ENCODE assay signal across 8 mouse cellular contexts in the genomic region with DNA sequence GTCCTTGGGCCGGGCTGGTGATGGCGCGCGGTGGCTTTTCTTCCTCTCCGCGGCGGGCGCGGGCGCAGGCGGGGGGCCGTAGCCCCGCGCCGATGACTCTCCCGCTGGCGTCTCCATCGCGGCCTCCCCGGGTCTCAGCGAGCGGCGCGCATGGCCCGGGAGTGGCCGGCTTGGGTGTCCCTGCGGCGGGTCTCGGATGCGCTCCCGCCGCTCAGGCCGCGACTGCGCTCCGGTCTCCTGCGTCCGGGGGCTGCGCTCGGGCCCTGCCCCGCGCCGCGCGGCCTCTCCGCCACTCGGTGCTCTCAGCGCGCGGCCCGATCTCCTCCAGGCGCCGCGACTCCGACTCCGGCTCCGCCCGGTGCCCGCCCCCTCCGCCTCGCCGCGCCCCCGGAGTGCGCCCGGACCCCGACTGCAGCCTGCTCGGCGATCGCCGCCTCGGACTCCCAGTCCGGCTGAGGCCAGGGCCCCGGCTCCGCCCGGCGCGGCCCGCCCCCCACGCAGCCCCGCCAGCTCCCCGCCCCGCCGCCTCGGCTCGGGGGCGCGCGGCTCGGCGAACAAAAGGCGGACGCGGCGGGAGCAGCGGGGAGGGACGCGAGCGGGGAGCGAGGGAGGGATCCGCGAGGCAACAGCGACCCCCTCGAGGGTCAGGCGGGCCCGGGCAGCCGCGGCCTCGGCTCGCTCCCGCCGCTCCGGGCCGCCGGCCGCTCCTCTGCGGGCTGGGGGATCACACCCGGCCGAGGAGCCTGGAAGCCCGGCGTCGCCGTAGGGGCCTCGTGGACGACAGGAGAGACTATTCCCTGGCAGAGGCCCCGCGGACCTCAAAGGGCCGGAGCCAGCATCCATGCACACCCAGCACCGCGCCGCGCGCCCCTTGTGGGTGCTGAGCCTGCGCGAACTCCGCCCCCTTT. TPM values are rescaled to one million over a fixed set of nuclear protein-coding genes. Genes with fewer than 3 reads are reported as not detected.
DNase-seq lines count a peak whose midpoint lies in the region; ATAC-seq lines count a peak whose summit lies in the region.

Gene Soga1 (minus strand): TSS at position 462 of the 908 bp plus-strand sequence.

- H3K4me2 ChIP-seq in forebrain, embryonic 13.5 days, result peak within 1 kb of the TSS; percentile 100
- peak within 1 kb of the TSS; percentile 91 for H3K4me2 ChIP-seq in heart, embryonic 16.5 days (ENCODE audit: low read depth, low read length)
- peak within 1 kb of the TSS; percentile 66 for H3K4me2 ChIP-seq in liver, embryonic 16.5 days (ENCODE audit: low read depth, low read length)
- peak within 1 kb of the TSS; percentile 98 for H3K4me2 ChIP-seq in neural tube, embryonic 15.5 days

- H3K4me1 ChIP-seq in forebrain, embryonic 13.5 days, result peaks cover 49% of the 10 kb centered on the region
- peaks cover 38% of the 10 kb centered on the region for H3K4me1 ChIP-seq in heart, embryonic 16.5 days (ENCODE audit: control insufficient read depth, insufficient read depth, low read length)
- peaks cover 6% of the 10 kb centered on the region for H3K4me1 ChIP-seq in liver, embryonic 16.5 days (ENCODE audit: control insufficient read depth, low read depth, low read length)
- H3K4me1 ChIP-seq in neural tube, embryonic 15.5 days, result peaks cover 51% of the 10 kb centered on the region

- WGBS in forebrain, embryonic 13.5 days, result under 1% methylated on average over 105 of the region's 136 CpGs
- WGBS in heart, embryonic 16.5 days, result under 1% methylated on average over 86 of the region's 136 CpGs
- under 1% methylated on average over 111 of the region's 136 CpGs for WGBS in liver, embryonic 16.5 days (ENCODE audit: insufficient replicate concordance)
- under 1% methylated on average over 133 of the region's 136 CpGs for WGBS in neural tube, embryonic 15.5 days

- peak; percentile 87 for ATAC-seq in forebrain, embryonic 13.5 days
- ATAC-seq in heart, embryonic 16.5 days (replicated peaks; ENCODE audit: extremely low read depth, insufficient read depth, low FRiP score), result peak; percentile 85
- peak; percentile 74 for ATAC-seq in liver, embryonic 16.5 days (ENCODE audit: low read depth)
- ATAC-seq in neural tube, embryonic 15.5 days (ENCODE audit: low FRiP score), result peak; percentile 89

- no peaks in the 10 kb centered on the region for H3K27me3 ChIP-seq in forebrain, embryonic 13.5 days
- no peaks in the 10 kb centered on the region for H3K27me3 ChIP-seq in heart, embryonic 16.5 days (ENCODE audit: control insufficient read depth, insufficient read depth, low read length)
- H3K27me3 ChIP-seq in liver, embryonic 16.5 days (ENCODE audit: control insufficient read depth, insufficient read depth, low read depth, low read length), result peaks cover 58% of the 10 kb centered on the region
- H3K27me3 ChIP-seq in neural tube, embryonic 15.5 days (replicated peaks), result no peaks in the 10 kb centered on the region

- no peaks in the 10 kb centered on the region for H3K9me3 ChIP-seq in forebrain, embryonic 13.5 days (replicated peaks)
- H3K9me3 ChIP-seq in heart, embryonic 16.5 days (replicated peaks; ENCODE audit: control insufficient read depth, low read length), result no peaks in the 10 kb centered on the region
- no peaks in the 10 kb centered on the region for H3K9me3 ChIP-seq in liver, embryonic 16.5 days (replicated peaks; ENCODE audit: control insufficient read depth, low read length)
- no peaks in the 10 kb centered on the region for H3K9me3 ChIP-seq in neural tube, embryonic 15.5 days (replicated peaks)

- peak within 1 kb of the TSS; percentile 97 for H3K27ac ChIP-seq in forebrain, embryonic 13.5 days
- peak within 1 kb of the TSS; percentile 88 for H3K27ac ChIP-seq in heart, embryonic 16.5 days (ENCODE audit: low read length)
- H3K27ac ChIP-seq in liver, embryonic 16.5 days (ENCODE audit: low read length), result no peak within 1 kb of the TSS; the same call in none of the 2 replicates
- peak within 1 kb of the TSS; percentile 99 for H3K27ac ChIP-seq in neural tube, embryonic 15.5 days (replicated peaks)

- peak; percentile 52 to 53 for DNase-seq in B cell, adult 2 months
- DNase-seq in brain, embryonic 18.5 days (ENCODE audit: low read depth, low spot score), result peak; percentile 68
- peak; percentile 83 to 87 for DNase-seq in kidney, postnatal 36 days
- peak; percentile 51 for DNase-seq in thymus, postnatal 0 days (ENCODE audit: low spot score)

- peak within 1 kb of the TSS; percentile 98 for H3K4me3 ChIP-seq in forebrain, embryonic 13.5 days
- H3K4me3 ChIP-seq in heart, embryonic 16.5 days (ENCODE audit: low read length), result peak within 1 kb of the TSS; percentile 86
- peak within 1 kb of the TSS; percentile 61 for H3K4me3 ChIP-seq in liver, embryonic 16.5 days (ENCODE audit: low read depth, low read length)
- H3K4me3 ChIP-seq in neural tube, embryonic 15.5 days (replicated peaks), result peak within 1 kb of the TSS; percentile 84

- peaks cover 8% of the 10 kb centered on the region; the same call in 1 of the 2 replicates for H3K36me3 ChIP-seq in forebrain, embryonic 13.5 days (ENCODE audit: poor library complexity, severe bottlenecking)
- no peaks in the 10 kb centered on the region for H3K36me3 ChIP-seq in heart, embryonic 16.5 days (ENCODE audit: control insufficient read depth, insufficient read depth)
- H3K36me3 ChIP-seq in liver, embryonic 16.5 days (ENCODE audit: control insufficient read depth, insufficient read depth), result no peaks in the 10 kb centered on the region
- no peaks in the 10 kb centered on the region for H3K36me3 ChIP-seq in neural tube, embryonic 15.5 days

- peak within 1 kb of the TSS; percentile 99 for H3K9ac ChIP-seq in forebrain, embryonic 13.5 days
- peak within 1 kb of the TSS; percentile 91 for H3K9ac ChIP-seq in heart, embryonic 16.5 days (ENCODE audit: low read length)
- peak within 1 kb of the TSS; percentile 52 for H3K9ac ChIP-seq in liver, embryonic 16.5 days (ENCODE audit: low read depth, low read length)
- peak within 1 kb of the TSS; percentile 94 for H3K9ac ChIP-seq in neural tube, embryonic 15.5 days (replicated peaks)

RNA-seq across cellular contexts. Expression of gene Soga1, which starts in this region (rescaled TPM):
- 4.8 and 5.1 TPM in 2 replicates for polyA plus RNA-seq in forebrain, embryonic 13.5 days (2015; fragmentation: Nextera tagmentation; extraction: Ambion mirVana)
- 1.7 and 3.1 TPM in 2 replicates for polyA plus RNA-seq in heart, embryonic 16.5 days (2015; fragmentation: Nextera tagmentation; extraction: Ambion mirVana)
- polyA plus RNA-seq in liver, embryonic 16.5 days (2015; fragmentation: Nextera tagmentation; extraction: Ambion mirVana), result 1.4 and 1.8 TPM in 2 replicates
- polyA plus RNA-seq in neural tube, embryonic 15.5 days (2015; fragmentation: Nextera tagmentation; extraction: Ambion mirVana), result 3.3 and 4.9 TPM in 2 replicates
- polyA plus RNA-seq in thymus, postnatal 0 days (2015; fragmentation: Nextera tagmentation; extraction: Ambion mirVana), result 0.57 TPM in 2 replicates

Comparison
In these comparisons a context has a peak if more than half of its experiments do, and no peak if none do; other contexts are left out.
1. Peak in DNase-seq in thymus, postnatal 0 days; RNA of the gene not detected or under 1 TPM.